Mouse (Mus musculus) left cerebral cortex, postnatal 36 days (tissue): ENCODE measurements around the gene Gpr19. TPM values are rescaled to one million over a fixed set of nuclear protein-coding genes. Genes with fewer than 3 reads are reported as not detected.
A peak's percentile ranks its signal among the peaks of the same experiment; 100 is the strongest.

Experiments used
- DNase-seq, 2 experiments: peaks; one replicate each; pipeline ENCODE4 v3.0.0; 2021 to 2022; ENCODE audit warnings: low spot score in 2 of 2, mixed read lengths in 1 of 2
- intact Hi-C: fragments of 180-260 bp; cut with DNase I; formaldehyde crosslinking; loops from one replicate; pipeline ENCODE4 v1.15.1; 2025
- total RNA-seq, 2 experiments: library from RNA; stranded (reverse); gene quantifications; 2 replicates each; pipeline ENCODE4 v1.2.3; 2021

The Gpr19 gene
- total RNA-seq, 2 experiments from 2014 or later = 20.2 to 24.9 TPM

DNA sequence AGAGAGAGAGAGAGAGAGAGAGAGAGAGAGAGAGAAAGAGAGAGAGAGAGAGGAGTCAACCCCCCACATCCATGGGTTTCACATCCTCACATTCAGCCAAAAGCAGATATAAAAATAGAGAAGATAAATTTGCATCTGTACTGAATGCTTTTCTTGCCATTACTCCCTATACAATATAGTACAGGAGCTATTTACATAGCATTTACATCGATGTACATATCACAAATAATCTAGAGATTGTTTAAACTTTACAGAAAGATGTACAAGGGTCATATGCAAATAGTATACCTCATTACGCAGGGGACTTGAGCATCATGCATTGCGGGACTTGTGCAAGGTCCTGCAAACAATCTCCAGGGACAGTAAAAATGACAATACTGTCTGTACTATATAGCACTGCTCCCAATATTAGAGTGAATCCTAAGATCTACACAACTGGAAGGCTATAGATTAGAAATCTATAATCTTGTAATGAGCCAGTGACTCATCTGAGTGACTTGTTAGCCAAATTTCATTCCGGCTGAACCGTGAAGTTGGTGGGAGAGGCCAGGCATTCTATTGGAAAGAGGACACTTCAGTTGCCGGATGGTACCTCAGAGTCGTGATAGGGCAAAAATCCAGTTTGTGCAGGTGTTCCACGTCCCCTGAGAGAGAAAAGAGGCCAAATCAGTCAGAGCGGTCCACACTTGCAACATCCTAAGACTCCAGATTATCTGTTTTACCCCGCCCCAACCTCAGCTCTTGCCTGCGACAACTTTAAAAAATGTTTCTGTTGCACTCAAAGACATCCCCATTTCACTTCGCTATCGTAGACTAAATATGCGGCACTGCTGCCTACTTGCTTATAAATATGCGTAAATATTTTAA is 1.6 kb downstream of the Gpr19 start:
- no peak for DNase-seq
- intact Hi-C loops = no loop called here

DNA sequence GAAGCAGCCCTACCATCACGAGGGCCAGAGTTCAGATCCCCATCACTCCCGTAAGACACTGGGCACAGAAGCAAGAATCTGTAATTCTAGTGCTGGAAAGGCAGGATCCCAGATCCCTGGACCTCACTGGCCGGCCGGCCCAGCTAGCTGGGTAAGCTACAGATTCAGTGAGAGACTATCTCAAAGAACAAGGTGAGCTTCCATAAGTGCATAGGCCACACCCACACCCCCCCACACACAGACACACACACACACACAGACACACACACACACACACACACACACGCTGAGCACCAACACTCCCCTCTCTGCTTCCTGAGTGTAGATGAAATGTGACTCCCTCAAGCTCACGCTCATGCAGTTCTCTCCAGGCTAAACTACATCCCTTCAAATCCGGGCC is 7.9 kb downstream of the Gpr19 start:
- DNase-seq = no peak
- intact Hi-C loops = no loop called here

GRCm38 (mm10) chr6:134889763-134890162 is 8.6 kb downstream of the Gpr19 start:
- intact Hi-C loops = no loop called here

DNA sequence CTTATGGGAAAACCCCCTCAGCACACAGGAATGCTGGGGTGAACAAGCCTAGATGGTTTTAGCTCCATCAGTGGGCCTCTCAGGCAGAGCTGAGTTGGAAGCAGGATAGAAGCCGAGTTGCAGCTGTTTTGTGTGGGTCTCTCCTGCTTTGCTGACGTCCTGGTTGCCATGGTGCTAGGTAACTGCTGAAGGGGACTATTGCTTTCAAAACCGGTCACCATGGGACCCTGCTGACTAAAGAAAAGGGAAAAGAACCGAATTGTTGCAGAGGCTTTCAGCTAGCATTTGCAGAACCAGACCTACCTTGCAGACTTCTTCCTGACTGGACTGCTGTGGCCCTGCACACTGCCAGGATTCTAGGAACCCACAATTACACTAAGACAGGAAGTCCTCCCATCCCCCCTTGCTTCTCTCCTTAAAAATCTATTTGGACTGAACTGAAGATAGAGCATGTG is 9.8 kb downstream of the Gpr19 start:
- intact Hi-C loops = no loop called here

More at GRCm38 (mm10) chr6:134889763-134890162, 8.6 kb downstream of the Gpr19 start:
- DNase-seq = no peak

GRCm38 (mm10) chr6:134887711-134888449 is 10.5 kb downstream of the Gpr19 start:
- intact Hi-C loops = loop anchor here (2.0 kb wide), 1 partner anchor 33 kb away; the partner anchor contains the start of gene Cdkn1b
- DNase-seq = peak; percentile 83 to 85

More for the DNA sequence above, 9.8 kb downstream of the Gpr19 start:
- DNase-seq = peak; percentile 66 to 67

GRCm38 (mm10) chr6:134887008-134887407 is 11.4 kb downstream of the Gpr19 start:
- peak; percentile 38 to 41 for DNase-seq
- intact Hi-C loops = loop anchor here (2.0 kb wide), 1 partner anchor 34 kb away; the partner anchor contains the start of gene Cdkn1b

GRCm38 (mm10) chr6:134886475-134886874 is 11.9 kb downstream of the Gpr19 start:
- DNase-seq = no peak
- intact Hi-C loops = loop anchor here (2.0 kb wide), 1 partner anchor 34 kb away; the partner anchor contains the start of gene Cdkn1b

GRCm38 (mm10) chr6:134885515-134885914 is 12.9 kb downstream of the Gpr19 start:
- intact Hi-C loops = no loop called here
- no peak for DNase-seq

DNA sequence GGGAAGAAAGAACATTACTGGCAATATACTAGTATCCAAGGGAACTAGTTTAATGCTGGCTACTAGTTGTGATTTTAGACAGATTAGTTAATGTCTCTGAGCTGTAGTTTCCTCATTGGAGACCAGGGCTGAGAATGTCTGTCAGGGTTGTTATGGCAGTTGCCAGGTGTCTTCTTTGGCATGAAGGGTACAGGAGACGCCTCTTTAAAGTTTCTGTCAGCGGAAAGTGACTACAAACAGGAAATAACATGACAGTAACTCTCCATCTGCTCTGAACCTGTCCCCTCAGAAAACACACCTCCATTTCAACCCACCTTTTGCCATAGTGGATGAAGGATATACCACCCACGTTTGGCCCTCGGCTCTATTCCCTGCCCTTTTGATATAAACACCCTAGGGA is 14.7 kb downstream of the Gpr19 start:
- intact Hi-C loops = no loop called here
- no peak for DNase-seq

DNA sequence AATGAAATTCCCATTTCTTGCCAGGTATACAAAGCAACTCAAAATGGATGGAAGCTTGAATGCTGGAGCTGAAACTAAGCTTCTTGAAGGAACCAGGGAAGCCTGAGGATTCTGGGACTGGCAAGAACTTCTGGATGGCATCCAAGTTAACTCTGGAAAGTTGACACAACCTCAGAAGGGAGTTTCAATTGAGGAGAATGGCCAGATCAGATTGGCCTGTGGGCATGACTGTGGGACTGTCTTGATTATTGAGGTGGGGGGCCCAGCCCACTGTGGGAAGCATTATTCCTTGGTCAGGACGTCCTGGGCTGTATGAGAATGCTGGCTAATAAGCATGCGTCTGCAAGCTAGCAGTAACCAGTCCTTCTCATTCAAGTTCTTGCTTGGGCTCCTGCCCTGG is 18.3 kb downstream of the Gpr19 start:
- DNase-seq = no peak
- intact Hi-C loops = no loop called here

DNA sequence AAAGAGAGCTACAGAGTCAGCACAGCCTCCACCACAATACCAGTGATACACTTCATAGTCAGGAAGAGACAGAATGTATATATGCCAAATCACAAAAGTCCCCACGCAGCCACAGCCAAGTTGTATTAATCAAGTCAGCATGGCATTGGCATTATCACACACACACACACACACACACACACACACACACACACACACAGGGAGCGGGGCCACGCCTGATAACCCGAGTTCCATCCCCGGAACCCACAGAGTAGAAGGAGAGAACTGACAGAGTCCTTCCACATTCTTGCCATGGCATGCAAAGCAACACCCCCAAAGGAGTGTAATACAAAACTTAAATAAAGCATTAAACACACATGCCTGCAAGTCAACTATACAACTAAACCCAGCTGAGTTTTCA is 18.8 kb downstream of the Gpr19 start:
- DNase-seq = no peak
- intact Hi-C loops = no loop called here

GRCm38 (mm10) chr6:134877892-134878291 is 20.5 kb downstream of the Gpr19 start:
- intact Hi-C loops = no loop called here
- DNase-seq = no peak

GRCm38 (mm10) chr6:134877276-134877675 is 21.1 kb downstream of the Gpr19 start:
- no peak for DNase-seq
- intact Hi-C loops = no loop called here

GRCm38 (mm10) chr6:134876795-134877194 is 21.6 kb downstream of the Gpr19 start:
- DNase-seq = no peak
- intact Hi-C loops = no loop called here

GRCm38 (mm10) chr6:134873018-134873417 is 25.4 kb downstream of the Gpr19 start:
- intact Hi-C loops = loop anchor here (5.0 kb wide), 1 partner anchor 74 kb away; no protein-coding TSS in a partner anchor
- no peak for DNase-seq

DNA sequence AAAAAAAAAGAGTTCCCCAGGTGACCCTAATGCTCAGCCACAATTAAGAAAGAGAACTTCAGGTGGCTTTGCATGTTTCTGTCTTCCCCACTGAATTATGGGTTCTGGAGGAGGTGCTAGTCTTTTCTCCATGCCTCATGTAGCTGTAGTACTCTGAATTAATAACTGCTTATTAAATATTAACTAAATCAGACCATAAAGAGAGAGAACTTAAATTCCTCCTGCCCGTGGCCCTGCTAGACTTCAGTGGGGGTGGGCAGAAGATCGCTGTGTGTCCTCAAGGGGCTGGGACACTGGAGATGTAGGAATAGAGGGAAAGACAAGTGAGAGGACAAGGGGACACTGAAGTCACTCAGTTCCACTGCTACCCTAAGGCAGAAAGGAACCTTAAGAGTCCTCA is 26.1 kb downstream of the Gpr19 start:
- intact Hi-C loops = loop anchor here (5.0 kb wide), 1 partner anchor 75 kb away; no protein-coding TSS in a partner anchor
- DNase-seq = no peak

- intact Hi-C loops = loop anchor here (5.0 kb wide), 1 partner anchor 76 kb away; no protein-coding TSS in a partner anchor
- DNase-seq = no peak
These were observed 27.5 kb downstream of the Gpr19 start for GRCm38 (mm10) chr6:134870887-134871286.

DNA sequence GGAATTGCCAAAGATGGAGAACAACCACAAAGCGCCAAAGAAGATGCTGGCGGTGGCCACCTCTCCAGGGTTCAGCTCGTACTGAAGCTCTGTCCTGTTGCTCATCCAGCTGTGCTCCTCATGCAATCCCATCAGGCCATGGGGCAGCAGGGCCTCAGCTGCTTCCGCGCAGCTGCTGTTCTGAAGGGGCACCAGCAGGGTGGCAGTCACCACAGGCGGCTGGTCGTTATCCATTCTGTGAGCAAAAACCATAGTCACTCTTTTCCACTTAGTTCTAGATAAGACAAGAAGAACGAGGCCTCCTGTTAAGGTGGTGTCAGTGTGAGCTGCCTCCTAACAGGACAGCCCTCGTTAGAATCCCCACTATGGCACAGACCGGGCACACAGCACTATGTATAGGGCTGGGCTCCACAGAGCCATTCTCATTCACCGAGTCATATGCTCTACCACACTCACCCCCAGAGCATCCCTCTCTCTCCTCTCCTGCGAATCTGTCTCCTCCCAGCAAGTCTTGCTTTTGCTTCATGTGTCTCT is 28.1 kb downstream of the Gpr19 start:
- no peak for DNase-seq
- intact Hi-C loops = loop anchor here (5.0 kb wide), 1 partner anchor 77 kb away; no protein-coding TSS in a partner anchor

GRCm38 (mm10) chr6:134867325-134867724 is 31.1 kb downstream of the Gpr19 start:
- no peak for DNase-seq
- intact Hi-C loops = loop anchor here (10.0 kb wide), 1 partner anchor 443 kb away; no protein-coding TSS in a partner anchor

DNA sequence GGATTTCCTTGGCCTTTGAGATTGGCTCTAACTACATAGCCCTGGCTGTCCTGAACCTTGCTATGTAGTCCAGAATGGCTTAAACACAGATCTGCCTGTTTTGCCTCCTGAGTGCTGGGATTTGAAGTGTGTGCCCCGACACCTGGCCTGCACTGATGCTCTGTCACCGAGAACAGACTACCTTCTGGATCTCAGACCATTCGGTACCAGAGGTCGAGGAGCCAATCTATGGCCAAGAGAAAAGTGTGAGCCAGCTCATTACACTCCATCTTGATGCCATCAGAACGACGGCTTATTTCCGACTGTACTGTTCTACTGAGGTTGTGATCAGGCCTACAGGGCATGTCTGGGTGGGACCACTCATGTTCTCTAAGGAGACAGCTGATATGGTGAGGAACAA is 32.3 kb downstream of the Gpr19 start:
- intact Hi-C loops = loop anchor here (10.0 kb wide), 1 partner anchor 441 kb away; no protein-coding TSS in a partner anchor
- no peak for DNase-seq
